Mouse (Mus musculus): ENCODE data around the gene T2. TPM values are rescaled to one million over a fixed set of nuclear protein-coding genes. Genes with fewer than 3 reads are reported as not detected.

The T2 gene
- polyA plus RNA-seq, 1 experiment from 2014 or later: 0.24 TPM

DNA sequence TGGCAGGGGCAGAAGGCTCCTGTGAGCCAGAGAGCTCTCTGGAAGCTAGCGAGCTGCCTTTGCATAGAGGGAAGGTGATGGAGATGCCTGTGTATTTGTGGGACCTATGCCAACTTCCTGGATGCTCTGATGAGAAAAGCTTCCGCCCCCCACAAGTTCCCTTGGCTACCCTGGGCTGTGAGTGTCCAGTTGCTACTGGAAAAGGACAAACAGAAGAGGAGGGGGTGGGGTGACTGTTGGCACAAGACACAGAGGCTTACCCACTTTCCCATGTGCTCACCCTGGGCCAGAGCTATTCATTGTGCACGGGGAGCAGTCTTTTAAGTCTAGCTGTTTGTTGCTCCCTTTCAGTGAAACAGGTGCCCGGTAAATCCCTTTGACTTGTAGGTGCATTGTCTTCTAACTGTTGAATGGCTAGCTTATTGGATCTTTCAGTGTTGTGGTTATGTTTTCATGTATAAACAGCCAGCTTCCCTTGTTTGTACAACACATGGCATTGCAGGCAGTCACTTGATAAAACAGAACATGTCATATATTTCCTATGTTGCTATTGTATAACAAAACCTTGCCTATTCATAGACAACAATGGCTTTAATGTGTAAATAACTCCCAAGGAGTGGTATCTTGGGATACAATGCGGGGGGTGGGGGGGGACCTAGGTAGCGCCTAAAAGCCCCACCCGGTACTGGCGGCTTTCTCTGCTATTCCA, 16.0 kb upstream of the T2 start:
- H3K9me3 ChIP-seq (ENCODE audit: control insufficient read depth, low read length): no peaks in the 10 kb centered on the region; the same call in 1 of the 2 replicates
- H3K4me1 ChIP-seq (ENCODE audit: control insufficient read depth, insufficient read depth, low read length): peaks cover 14% of the 10 kb centered on the region; the same call in 1 of the 2 replicates
- no peaks in the 10 kb centered on the region for H3K36me3 ChIP-seq (ENCODE audit: control insufficient read depth, insufficient read depth, low read length)
- peak overlapping the region; percentile 99; the same call in 1 of the 2 replicates for H3K4me2 ChIP-seq (ENCODE audit: low read depth, low read length)
- H3K27me3 ChIP-seq (replicated peaks; ENCODE audit: control insufficient read depth, insufficient read depth, low read length): peaks cover 36% of the 10 kb centered on the region
- no peak for ATAC-seq
- H3K4me3 ChIP-seq (ENCODE audit: low read length): no peak overlapping the region
- no peak overlapping the region for H3K27ac ChIP-seq (ENCODE audit: low read length)
- no peak overlapping the region for H3K9ac ChIP-seq (ENCODE audit: low read depth, low read length)
- 28% methylated on average over 8 of the region's 8 CpGs for WGBS

DNA sequence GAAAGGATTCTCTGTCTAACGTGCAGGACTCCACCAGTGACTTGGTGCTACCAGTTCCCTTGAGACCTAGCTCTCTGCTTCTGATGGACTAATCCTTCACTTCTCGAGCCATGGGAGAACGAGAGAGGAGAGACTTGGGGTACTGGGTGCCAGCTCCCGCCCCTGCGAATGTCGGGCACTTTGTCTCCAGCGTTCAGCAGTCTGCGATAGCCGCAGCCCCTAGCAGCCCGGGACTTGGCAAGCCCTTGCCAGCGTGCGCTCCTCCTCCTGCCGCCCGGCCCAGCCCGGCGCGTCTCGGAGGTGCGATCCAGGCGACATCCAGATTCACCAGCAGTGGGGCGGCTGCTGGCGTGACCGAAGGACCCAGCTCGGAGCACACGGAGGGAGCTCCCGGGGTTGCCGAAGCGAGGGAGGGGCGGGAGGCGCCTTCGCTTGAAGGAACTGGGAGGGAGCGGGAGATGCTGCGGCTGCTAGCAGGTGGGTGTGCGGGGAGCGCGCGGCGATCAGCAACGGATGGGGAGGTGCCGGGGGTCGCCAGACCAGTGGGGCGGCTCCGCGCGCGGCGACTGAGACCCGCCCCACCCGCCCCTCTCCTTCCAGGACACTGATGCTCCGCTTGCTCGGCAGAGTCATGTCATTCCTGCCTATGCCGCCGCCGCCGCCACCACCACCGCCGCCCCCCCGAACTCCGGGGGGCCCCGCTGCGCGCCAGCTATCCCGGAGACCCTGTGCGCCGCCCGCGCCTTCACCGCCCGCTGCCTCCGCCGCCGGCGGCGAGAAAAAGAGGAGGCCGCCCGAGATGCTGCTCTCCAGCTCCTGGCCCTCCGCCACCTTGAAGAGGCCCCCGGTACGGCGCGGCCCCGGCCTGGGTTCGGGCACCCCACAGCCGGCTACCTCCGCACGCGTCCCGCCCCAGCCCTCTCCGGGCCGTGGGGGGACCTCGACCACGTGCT, 15.1 kb upstream of the T2 start:
- Histone ChIP-seq H3K36me3 (ENCODE audit: control insufficient read depth, insufficient read depth, low read length) (no peaks in the 10 kb centered on the region), H3K27ac (ENCODE audit: low read length) (no peak overlapping the region), H3K9ac (ENCODE audit: low read depth, low read length) (peak overlapping the region; percentile 68), H3K4me3 (ENCODE audit: low read length) (peak overlapping the region; percentile 59), H3K9me3 (ENCODE audit: control insufficient read depth, low read length) (no peaks in the 10 kb centered on the region; the same call in 1 of the 2 replicates), H3K27me3 (replicated peaks; ENCODE audit: control insufficient read depth, insufficient read depth, low read length) (peaks cover 36% of the 10 kb centered on the region), H3K4me1 (ENCODE audit: control insufficient read depth, insufficient read depth, low read length) (peaks cover 14% of the 10 kb centered on the region; the same call in 1 of the 2 replicates), H3K4me2 (ENCODE audit: low read depth, low read length) (peak overlapping the region; percentile 99)
- peak; percentile 64 for ATAC-seq
- under 1% methylated on average over 73 of the region's 92 CpGs for WGBS

DNA sequence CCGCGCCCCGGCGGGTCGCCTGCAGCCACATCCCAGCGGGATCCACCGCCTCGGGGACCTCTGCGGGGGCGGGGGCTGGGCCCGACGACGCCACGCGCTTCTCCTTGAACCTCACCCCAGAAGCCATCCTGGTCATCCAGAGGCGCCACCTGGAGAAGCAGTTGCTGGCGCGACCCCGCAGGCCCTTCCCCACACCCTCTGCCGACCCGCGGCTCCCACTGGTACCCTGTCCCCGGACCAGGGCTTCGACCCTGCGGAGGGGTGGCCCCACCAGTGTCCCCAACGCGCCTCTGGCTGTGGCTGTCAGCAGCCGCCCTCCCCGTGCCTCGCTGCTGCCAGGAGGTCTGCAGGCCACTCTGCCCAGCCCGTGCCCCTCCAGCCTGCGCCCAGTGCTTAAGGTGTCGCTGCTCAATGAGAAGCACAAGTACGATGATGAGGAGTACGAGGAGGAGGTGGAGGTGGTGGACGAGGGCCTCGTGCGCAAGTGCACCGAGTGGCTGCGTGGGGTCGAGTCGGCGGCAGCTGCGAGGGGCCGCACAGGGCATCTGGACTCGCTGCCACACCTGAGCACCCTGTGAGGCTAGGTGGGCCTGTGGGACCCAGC, 14.3 kb upstream of the T2 start:
- peak overlapping the region; percentile 99 for H3K4me2 ChIP-seq (ENCODE audit: low read depth, low read length)
- no peaks in the 10 kb centered on the region; the same call in 1 of the 2 replicates for H3K9me3 ChIP-seq (ENCODE audit: control insufficient read depth, low read length)
- 19% methylated on average over 37 of the region's 46 CpGs for WGBS
- H3K27ac ChIP-seq (ENCODE audit: low read length): no peak overlapping the region
- ATAC-seq: peak; percentile 36
- H3K4me1 ChIP-seq (ENCODE audit: control insufficient read depth, insufficient read depth, low read length): peaks cover 14% of the 10 kb centered on the region; the same call in 1 of the 2 replicates
- peak overlapping the region; percentile 59 for H3K4me3 ChIP-seq (ENCODE audit: low read length)
- H3K27me3 ChIP-seq (replicated peaks; ENCODE audit: control insufficient read depth, insufficient read depth, low read length): peaks cover 36% of the 10 kb centered on the region
- H3K36me3 ChIP-seq (ENCODE audit: control insufficient read depth, insufficient read depth, low read length): no peaks in the 10 kb centered on the region
- H3K9ac ChIP-seq (ENCODE audit: low read depth, low read length): peak overlapping the region; percentile 68

DNA sequence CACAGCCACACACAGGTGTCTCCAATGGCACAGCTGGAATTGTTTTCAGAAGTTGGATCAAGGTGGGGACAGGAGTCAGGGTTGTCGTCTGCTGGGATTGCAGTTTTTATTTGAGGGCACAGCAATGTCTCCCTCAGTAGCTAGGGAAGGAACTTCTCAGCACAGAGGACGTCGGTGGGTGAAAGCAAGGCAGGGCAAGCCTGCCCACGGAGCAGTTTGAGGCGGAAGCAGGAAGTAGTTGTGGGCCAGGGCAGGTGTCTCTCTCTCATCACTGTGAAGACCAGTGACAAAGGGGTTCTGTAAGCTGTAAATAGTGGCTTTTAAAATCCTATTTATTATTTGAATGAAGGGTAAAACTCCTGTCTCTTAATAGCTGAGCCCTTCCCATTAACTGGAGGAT, 13.1 kb upstream of the T2 start:
- Histone ChIP-seq H3K4me3 (ENCODE audit: low read length) (no peak overlapping the region), H3K9ac (ENCODE audit: low read depth, low read length) (no peak overlapping the region), H3K4me2 (ENCODE audit: low read depth, low read length) (no peak overlapping the region), H3K27me3 (replicated peaks; ENCODE audit: control insufficient read depth, insufficient read depth, low read length) (peaks cover 36% of the 10 kb centered on the region), H3K9me3 (ENCODE audit: control insufficient read depth, low read length) (no peaks in the 10 kb centered on the region; the same call in 1 of the 2 replicates), H3K36me3 (ENCODE audit: control insufficient read depth, insufficient read depth, low read length) (no peaks in the 10 kb centered on the region), H3K4me1 (ENCODE audit: control insufficient read depth, insufficient read depth, low read length) (peaks cover 14% of the 10 kb centered on the region; the same call in 1 of the 2 replicates), H3K27ac (ENCODE audit: low read length) (no peak overlapping the region)
- ATAC-seq: peak; percentile 45; the same call in 1 of the 2 replicates
- 36% methylated on average over 5 of the region's 5 CpGs for WGBS

DNA sequence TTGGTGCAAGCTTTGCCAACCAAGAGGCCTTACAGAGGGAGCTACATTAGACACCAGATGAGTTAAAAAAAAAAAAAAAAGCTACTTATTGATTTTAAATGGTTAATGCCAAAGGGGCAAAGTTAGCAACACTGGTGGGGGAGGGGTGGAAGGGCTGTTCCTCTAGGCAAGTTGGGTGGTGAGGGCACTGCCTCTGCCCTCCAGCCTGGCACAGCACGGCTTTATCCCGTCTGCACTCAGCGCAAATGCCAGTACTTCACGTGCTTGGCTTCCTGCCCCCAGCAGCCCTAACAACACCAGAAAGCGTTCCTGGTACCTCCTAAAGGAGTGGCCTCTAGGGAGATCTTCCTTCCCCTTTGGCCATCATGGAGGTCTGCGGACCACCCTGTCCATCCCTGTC, 12.4 kb upstream of the T2 start:
- WGBS: 77% methylated on average over 6 of the region's 6 CpGs
- Histone ChIP-seq H3K9ac (ENCODE audit: low read depth, low read length) (no peak overlapping the region), H3K27ac (ENCODE audit: low read length) (no peak overlapping the region), H3K27me3 (replicated peaks; ENCODE audit: control insufficient read depth, insufficient read depth, low read length) (peaks cover 36% of the 10 kb centered on the region), H3K4me3 (ENCODE audit: low read length) (no peak overlapping the region), H3K36me3 (ENCODE audit: control insufficient read depth, insufficient read depth, low read length) (no peaks in the 10 kb centered on the region), H3K4me1 (ENCODE audit: control insufficient read depth, insufficient read depth, low read length) (peaks cover 14% of the 10 kb centered on the region; the same call in 1 of the 2 replicates), H3K9me3 (ENCODE audit: control insufficient read depth, low read length) (no peaks in the 10 kb centered on the region; the same call in 1 of the 2 replicates), H3K4me2 (ENCODE audit: low read depth, low read length) (no peak overlapping the region)
- ATAC-seq: no peak

DNA sequence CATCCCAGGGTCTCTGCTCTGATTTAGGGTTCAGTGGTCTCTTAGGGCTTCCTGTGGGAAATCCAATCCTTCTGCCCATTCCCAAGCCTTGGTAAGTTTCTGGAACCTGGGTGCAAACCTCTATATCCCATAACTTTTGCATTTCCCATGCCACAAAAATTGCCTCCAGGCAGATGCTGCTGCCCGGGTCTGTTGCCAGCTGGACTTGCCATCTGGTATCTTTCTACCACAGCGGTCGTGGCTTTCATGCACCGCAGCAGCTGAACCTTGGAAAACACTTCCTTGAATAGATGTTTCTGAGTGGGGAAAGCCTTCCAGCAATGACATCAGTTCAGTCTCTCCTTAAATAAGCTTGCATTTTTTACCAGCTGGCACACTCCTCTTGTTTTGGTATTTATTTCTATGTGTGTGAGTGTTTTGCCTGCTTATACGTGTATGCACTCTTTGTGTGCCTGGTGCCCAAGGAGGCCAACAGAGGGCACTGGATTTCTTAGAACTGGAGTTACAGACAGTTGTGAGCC, 8.0 kb upstream of the T2 start:
- Histone ChIP-seq H3K4me1 (ENCODE audit: control insufficient read depth, insufficient read depth, low read length) (0 out of 2 replicates have a peak, but pooled peaks cover under 1% of the 10 kb centered on the region), H3K36me3 (ENCODE audit: control insufficient read depth, insufficient read depth, low read length) (no peaks in the 10 kb centered on the region), H3K9ac (ENCODE audit: low read depth, low read length) (no peak overlapping the region), H3K4me3 (ENCODE audit: low read length) (no peak overlapping the region), H3K4me2 (ENCODE audit: low read depth, low read length) (no peak overlapping the region), H3K27me3 (replicated peaks; ENCODE audit: control insufficient read depth, insufficient read depth, low read length) (no peaks in the 10 kb centered on the region; the same call in 1 of the 2 replicates), H3K9me3 (ENCODE audit: control insufficient read depth, low read length) (no peaks in the 10 kb centered on the region; the same call in 1 of the 2 replicates), H3K27ac (ENCODE audit: low read length) (no peak overlapping the region)
- no peak for ATAC-seq
- 80% methylated on average over 5 of the region's 5 CpGs for WGBS

DNA sequence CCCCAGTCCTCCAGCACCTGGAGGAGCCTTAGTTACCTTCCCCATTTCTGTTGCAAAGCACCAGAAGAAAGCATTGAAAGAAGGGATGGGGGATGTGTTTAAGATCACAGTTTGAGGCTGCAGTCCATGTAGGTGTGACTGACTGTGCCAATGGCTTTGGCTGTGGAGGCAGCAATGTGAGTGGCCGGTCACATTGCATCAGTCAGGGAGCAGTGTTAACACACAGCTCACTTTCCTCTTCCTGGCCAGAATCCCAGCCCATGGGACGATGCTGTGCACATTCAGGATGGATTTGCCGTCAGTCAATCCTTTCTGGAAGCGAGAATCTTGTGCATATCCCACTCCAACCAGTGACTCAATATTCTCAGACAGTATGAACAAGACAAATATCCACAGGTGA, 6.9 kb upstream of the T2 start:
- Histone ChIP-seq H3K27ac (ENCODE audit: low read length) (no peak overlapping the region), H3K27me3 (replicated peaks; ENCODE audit: control insufficient read depth, insufficient read depth, low read length) (no peaks in the 10 kb centered on the region), H3K9ac (ENCODE audit: low read depth, low read length) (no peak overlapping the region), H3K4me1 (ENCODE audit: control insufficient read depth, insufficient read depth, low read length) (no peaks in the 10 kb centered on the region), H3K4me2 (ENCODE audit: low read depth, low read length) (no peak overlapping the region), H3K36me3 (ENCODE audit: control insufficient read depth, insufficient read depth, low read length) (no peaks in the 10 kb centered on the region), H3K9me3 (ENCODE audit: control insufficient read depth, low read length) (no peaks in the 10 kb centered on the region), H3K4me3 (ENCODE audit: low read length) (no peak overlapping the region)
- ATAC-seq: no peak
- WGBS: 89% methylated on average over 4 of the region's 4 CpGs

DNA sequence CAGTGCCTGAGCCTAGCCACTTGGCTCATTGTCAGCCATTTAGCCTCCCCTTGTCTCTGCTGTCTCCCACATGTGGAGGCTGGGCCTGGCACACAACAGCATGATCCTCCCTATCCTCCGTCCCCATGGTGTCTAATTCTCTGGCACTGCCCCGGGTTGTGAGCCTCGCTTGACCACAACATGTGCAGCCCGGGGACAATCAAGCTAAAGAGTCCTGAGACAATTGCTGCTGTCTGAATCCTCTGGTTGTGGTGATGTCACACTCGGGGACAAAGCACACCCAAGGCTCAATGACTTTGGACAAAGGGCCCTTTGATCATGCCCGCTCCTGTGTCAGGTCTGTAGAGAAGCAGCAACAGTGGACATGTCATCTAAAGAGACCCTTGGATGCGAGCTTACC, 4.7 kb upstream of the T2 start:
- ATAC-seq: no peak
- Histone ChIP-seq H3K27me3 (replicated peaks; ENCODE audit: control insufficient read depth, insufficient read depth, low read length) (no peaks in the 10 kb centered on the region), H3K9ac (ENCODE audit: low read depth, low read length) (no peak overlapping the region), H3K27ac (ENCODE audit: low read length) (no peak overlapping the region), H3K4me2 (ENCODE audit: low read depth, low read length) (no peak overlapping the region), H3K9me3 (ENCODE audit: control insufficient read depth, low read length) (no peaks in the 10 kb centered on the region), H3K4me3 (ENCODE audit: low read length) (no peak overlapping the region), H3K36me3 (ENCODE audit: control insufficient read depth, insufficient read depth, low read length) (no peaks in the 10 kb centered on the region), H3K4me1 (ENCODE audit: control insufficient read depth, insufficient read depth, low read length) (no peaks in the 10 kb centered on the region)
- WGBS: 78% methylated on average over 7 of the region's 7 CpGs

All from intestine, embryonic 16.5 days (tissue).